Mouse (Mus musculus): ENCODE measurements at regions not wholly inside any gene's neighbourhood (a gene's known extent, or its start where the extent isn't known, plus 50 kb on each side); places are given as distances from the start of the nearest gene placed in this dataset.

DNA sequence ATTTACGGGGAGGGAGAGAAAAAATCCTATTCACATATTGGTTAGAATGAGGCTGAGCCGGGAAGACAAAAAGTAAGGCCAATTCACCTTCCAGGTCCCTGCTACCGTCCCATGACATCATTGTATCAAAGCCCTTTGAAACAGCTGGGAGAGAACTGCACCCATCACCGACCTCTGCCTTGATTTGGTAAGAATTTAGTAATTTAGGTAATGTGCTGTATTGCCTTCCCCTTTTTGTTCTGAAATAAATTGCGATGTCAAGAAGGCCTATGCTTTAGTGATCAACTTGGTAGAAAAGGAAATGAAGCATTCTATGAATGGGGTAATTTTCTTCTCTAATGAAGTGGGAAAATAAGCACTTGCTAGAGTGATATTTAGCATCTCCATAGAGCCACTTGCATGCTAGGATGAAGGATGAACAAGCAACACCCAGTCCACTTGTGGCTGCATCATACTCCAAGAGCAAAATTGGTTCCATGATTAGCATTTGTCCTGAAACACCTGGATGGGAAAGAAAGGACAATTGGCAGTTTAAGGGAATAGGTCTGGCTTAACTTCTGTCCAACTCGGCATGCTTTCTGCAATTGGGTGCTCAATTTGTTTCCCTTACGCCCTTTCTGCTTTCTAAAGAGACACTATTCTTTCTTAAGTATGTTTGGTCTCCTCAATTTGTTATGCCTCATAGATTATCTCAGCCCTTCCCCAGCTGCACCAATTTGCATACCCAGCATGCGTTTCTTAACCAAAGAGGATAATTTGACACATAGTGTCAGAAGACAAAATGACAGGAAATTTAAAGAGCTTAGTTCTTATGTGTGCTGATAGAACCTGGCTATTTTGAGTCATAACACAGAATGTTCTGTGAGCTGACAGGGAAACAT, 114.2 kb upstream of the Kitl start:
- no peak for DNase-seq

DNA sequence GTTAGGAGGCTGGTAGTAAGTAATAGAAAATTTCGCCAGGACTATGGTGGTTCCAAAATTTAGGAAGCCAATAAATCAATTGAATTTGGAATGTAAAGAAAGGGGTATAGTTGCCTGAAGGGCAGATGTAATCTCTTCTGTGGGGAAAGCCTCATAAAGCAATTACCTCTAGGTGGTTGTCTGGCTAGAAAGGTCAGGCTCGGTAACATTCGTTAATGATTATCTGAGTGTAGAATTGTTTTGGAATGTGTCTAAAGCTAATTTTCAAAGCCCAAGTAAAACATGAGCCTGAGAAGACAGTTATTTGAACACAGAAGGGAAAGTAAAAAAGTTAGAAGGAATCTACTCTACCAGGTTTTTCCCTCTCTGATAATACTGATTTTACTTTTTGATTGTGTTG, 121.4 kb upstream of the Kitl start:
- no peak for DNase-seq

DNA sequence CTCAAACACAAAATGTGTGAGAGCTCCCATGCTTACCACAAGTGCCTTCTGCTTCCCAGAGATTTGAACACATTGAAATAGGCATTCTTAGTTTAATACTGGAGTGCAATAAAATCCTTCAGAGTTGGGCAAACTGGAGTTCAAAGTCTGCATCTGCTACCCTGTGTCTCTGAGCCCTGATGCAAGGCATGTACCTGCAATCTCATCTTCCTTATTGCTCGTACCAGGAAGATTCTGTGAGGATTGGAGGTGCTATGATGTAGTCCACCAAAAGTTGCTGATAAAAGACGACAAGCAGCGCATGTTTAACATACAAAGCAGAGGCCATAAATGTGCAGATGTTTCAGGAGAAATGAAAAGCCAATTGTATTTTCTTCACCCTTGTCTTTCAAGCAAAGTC, 123.5 kb upstream of the Kitl start:
- no peak for DNase-seq

DNA sequence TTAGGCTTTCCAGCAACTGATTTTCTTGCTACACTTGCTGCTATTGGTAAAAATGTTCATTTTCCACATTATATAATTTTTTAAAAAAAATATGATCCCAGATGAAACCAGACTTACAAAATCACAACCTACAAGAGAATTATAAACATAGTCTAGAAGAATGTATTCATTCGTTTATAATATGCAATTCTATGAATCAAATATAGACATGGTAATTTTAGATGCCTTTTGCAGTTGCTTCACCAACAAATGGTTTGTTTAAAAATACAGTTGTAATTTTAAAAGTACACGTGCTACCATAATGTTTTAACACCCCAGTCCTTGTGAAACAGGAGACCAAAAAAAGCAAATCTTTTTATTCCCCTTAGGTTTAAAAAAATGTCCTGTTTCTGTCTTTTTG, 122.4 kb upstream of the Csl start:
- no peak for DNase-seq

DNA sequence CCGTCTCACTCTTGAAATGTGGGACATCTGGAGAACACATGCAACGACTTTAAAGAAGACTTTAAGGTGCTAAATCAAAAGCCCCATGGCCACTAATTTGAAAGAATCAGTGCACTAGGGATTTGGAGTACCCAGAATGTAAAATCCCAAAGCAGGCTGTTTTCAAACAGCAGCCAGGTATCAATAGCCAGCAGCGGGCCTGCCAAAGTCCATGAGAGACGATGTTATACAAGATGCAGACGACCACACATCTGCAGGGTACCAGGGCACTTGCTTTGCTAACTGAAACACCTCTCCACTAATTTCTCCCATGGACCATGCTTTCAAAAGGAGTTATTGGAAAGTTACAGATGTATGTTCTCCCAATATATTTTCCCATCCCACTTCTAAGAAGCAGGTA, 119.9 kb upstream of the Csl start:
- DNase-seq: no peak

DNA sequence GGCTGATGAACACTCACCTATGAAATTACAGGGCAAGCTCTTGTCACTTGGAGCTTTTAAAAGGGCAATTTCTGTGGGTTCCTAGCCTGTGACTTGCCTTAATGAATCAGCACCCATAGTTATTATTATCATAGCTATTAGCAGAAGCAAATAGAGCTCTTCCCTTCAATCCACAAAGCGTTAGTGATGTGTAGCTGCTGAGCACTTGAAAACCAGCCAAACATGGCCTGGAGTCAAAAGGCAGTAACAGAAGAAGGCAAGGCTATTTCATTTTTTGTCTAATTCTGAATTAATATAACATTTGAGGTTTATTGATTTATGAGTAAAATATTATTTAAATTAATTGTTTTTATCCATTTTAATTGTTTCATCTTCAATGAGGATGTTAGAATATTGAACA, 105.3 kb upstream of the Csl start:
- DNase-seq: peak; percentile 17

DNA sequence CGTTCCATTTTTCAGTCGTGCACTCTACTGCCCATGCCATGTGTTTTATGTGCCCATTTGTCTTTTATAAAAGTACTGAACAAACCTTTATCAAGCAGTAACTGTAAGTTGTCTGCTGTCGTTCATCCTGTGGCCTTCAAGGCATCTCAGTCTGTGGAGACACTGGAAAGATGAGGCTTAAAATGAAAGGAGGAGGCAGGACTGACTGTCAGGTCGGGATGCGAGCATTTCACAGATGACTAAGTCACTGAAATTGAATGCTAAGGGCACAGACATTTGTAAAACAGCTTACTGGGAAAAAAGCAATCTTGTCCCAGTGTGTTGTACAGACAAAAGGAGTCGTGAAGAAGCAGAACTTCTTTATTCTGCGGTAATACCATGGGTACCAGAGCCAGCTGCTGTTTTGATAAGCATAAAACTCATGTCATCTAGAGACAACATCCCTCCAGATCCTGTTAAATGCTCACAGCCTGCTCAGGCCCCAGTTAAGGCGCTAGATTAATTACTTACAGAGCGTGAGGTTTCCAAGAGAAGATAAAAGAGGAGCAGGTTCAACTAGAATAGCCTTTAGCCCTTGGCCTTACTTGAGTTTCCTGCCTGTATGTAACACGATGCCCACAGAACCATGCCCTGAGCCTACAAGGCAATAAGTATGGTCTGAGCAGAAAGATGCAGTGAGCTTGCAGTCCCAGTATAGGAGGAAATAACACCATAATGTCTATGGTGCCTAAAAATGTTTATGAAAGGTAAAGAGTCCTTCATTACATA, 101.0 kb upstream of the Csl start:
- DNase-seq: no peak

DNA sequence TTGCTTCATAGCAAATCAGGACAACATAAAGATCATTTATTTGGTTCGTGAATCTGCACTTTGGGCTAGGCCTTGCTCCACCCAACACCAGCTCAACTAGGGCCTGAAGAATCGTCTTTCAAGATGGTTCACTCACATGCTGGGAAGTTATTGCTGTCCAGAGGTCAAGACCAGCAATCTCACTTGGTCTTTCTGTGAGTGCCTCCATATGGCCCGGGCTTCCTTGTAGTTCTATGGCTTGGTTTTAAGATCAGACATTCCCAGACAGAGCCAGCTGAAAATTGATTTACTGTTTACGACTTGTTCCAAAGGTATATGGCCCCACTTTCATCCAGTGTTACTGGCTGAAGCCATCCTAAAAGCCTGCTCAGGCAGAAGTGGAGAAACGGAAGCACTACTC, 84.7 kb upstream of the Csl start:
- DNase-seq: no peak

DNA sequence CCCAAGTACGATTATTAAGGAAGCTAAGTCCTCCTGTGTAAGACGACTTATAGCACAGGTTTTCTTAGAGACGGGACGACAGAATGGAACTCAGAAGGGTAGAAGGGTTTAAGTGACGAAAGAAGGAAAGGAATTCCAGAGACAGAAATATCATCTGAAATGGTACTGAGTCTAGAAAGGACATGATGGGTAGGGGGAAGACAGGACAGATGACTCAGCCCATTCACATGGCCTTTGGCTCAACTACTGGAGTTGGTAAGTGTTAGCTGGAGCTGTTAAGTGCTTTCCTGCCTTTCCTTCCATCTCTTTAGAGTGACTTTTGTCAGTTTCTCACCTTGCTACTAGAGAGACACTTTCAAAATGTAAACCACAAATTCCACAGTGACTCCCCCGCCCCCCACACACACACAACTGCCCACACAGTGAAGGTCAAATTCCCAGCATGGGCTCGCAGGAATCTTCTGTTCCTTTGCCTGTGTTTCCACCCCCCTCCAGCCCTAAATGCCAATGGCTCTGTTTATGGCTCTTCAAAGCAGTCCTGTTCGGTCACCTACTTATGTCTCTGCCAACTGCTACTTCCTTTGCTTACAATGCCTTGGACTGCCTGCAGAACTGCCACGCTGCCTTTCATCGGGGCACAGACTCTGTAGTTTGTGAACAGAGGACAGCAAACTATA, 81.8 kb upstream of the Csl start:
- peak; percentile 68 for DNase-seq

DNA sequence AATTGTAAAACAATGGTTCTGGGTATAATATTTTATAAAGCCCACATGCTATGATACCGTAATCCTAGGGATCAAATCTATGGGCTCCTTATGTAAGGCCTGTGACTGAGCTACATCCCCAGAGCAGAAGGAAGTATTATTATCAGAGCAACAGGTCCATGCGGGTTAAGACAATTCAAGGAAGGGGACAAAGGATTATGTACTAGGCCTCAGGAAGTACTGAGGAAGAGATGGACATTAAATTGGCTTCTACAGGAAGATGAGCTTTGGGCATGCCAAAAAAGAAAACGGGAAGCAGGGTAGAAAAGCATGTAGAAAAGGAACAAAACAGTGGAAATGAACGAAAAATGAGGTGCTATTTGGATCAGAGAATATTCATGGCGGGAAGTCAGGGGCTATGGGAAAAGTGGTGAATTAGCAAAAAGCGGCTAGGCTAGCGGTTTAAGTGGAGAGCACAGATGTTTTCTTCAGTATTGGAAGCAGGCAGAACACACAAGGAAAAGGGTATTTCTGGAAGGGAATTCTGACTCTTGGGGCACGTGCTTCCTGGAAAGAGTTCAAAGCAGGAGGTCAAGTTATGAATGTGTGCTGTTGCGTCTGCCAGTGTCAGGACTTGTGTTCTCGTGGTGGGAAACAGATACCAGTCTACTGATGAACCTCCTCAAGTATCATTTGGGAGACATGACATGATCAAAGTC, 80.9 kb upstream of the Csl start:
- DNase-seq: peak; percentile 58

DNA sequence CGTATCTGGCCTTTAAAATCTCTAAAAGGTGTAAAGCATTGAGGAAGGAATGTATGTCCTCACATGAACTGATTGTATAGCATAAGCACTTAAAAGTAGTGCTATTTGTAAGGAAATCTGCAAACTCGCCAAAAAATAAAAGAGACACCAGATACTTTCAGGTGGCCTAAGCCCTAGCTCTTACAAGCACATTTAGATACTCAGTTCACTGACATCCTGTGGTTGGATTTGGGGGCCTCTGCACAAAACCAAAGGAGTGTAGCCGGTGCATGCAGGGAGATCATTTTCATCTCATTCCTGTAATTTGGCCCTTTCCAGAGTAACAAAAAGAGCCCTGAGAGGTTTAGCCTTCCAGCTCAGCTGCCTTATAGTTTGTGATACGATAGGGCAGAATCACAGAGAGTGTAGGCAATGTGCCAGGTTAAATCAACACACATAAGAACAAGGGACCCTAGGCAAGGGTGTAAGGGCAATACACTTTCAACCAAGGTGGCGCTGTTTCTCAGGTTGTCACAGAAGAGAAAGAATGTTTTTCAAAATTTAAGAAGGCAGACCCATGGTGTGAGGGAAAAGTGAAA, 77.5 kb upstream of the Csl start:
- peak; percentile 23 for DNase-seq

DNA sequence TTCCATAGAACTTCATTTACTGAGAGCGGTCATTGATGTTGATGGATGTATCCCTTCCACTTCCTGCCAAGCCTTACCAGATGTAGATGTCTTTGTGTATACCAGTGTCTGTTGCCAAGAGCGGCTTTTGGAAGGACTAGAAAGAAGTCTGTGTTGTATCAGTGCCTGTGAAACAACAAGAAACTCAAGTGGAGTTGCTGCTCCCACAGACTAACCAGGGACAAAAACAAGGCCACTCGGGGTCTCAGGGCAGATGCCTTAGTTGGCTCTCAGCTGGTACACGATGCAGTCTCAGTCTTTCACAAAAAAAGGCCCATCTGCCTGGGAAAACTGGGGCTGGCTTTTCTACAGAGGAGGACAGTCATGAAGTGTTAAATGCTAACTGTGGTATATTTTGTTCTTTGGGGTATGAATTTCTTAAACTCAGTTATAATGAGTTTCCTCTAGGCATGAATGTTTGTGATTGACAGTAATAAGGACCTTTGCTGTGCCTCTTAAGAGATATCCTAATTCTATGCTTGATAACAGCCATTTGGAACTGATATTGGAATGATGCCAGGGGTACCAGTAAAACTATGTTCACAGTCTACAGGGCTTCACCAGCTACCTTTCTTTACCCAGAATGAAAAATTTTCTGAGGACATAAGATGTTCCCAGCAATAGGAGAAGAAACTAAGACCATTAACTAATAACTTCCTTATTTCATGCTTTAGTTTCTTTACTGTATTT, 75.6 kb upstream of the Csl start:
- peak; percentile 69 for DNase-seq

DNA sequence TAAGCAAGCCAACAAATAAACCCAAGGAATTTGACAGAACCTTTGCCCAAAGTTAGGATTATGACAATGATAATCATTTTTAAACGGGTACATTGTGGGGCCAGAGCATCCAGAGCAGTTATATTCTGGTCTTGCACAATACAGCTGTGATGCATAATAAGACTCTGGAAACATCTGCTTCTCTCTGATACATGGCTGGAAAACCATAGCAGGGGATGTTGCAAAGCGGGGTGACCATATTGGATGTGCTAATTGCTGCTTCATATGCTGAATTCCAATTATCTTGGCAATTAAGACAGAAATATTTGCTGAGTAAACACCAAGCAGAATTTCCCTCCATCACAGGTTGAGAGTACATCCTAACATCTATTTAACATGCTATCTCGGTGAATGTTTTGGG, 70.5 kb upstream of the Csl start:
- no peak for DNase-seq

DNA sequence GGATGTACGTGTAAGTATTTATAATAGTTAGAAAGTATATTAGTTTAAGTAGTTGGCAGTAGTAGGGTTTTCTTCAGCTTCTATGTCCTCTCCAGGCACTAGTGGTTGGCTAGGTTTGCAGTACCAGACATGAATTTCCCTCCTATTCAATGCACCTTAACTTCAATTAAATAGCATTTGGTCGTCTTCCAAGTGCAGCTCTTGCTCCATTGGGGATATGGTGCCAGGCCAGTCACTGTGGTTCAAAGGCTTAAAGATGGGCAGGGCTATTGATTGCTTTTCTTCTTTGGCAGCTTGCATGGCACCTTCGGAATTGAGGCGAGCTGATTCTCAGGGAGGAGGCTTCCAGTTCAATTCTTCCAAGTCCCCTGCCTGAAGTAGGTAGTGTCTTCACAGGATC, 68.0 kb upstream of the Csl start:
- no peak for DNase-seq

DNA sequence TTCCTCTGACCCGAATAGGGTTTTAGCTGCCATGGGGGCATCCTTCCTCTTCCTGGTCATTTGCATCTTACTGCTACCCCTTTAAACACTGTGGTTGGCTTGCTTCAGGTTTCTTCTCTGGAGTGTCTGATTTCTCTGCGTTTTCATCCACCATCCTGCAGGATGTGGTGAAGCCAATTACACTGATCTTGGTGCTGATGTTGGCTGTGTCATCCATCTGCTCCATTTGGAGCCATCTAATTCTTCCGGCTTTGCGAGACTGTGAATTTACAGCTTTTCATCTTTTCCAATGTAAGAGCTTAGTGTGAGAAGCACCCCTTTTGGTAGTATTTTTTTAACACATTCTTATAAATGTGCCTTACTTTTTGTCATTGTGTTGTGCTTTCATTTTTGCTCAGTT, 66.4 kb upstream of the Csl start:
- DNase-seq: no peak

DNA sequence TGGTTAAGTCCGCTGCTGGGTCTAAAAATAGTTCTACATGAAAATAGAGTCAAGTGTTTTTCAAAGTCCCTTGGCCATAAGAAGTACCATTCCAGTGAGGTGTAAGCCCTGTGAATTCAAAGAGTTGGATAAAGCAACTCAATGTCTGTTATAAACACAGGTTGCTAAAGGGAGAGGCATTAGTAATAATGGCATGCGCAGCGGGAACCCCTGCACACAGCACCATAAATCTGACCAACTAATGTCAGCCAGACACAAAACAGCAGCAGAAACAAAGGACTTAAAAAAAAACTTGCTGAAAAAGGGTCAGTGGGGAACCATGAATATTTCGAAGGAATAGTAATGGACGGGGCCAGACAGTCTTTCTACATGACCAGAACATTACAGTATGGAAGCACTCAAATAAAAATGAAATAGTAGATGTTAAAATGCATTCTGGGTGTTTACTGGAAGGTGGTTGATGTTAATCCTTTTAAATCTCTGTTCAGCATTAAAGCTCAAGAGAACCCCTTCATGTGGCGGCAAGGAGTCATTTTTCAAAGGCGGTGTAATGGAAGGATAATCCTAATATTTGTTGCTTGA, 52.7 kb upstream of the Csl start:
- no peak for DNase-seq

DNA sequence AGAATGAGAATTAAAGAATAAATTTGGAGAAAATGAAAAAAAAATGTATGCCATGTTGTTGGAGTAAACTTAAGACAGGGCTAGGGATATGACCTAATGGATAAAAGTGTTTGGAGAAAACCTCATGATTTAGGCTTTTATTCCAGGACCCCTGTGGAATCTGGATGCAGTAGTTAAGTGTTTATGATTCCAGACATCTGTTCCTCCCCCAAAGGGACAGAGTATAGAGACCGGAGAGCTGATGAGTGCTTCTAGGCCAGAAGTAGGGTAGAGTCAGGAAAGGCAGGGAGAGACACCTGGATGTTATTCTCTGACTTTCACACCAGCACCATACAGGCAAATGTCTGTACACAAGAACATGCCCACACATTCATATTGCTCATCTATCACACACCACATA, 52.0 kb upstream of the Csl start:
- no peak for DNase-seq
